Mouse (Mus musculus): ENCODE data around the gene Phkg1.
"Not testable (repeated sequence)": the region's sequence is repeated elsewhere in the genome, so short reads cannot be mapped to it uniquely, and the experiment has no call there.

Phkg1 gene

DNA sequence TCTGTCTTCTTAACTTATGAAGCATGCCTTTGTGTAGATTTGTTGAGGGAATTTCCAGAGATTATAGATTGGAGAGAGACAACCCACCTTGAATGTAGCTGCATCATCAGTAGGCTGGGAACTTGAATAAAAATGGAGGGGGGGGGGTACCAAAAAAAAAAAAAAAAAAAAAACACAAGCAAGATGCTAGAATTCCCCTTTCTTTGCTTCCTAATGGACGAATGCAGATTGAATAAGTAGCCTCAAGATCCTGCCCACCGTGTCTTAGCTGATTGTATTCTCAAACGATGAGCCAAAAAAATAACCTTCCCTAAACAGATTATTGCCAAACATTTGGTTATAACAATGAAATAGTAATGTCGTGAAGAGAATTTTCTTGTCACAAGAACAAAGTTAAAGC, 9.4 kb upstream of the Phkg1 start:
- no peak for DNase-seq (ENCODE audit: low spot score in 2 of 2)

- DNase-seq (ENCODE audit: low spot score in 2 of 2) = peak; percentile 86 to 88
Measured at GRCm38 (mm10) chr5:129895198-129896088, 2.9 kb downstream of the Phkg1 start, which contains the start of gene Zbed5. Zbed5 (plus strand) TSS chr5:129895723.

DNA sequence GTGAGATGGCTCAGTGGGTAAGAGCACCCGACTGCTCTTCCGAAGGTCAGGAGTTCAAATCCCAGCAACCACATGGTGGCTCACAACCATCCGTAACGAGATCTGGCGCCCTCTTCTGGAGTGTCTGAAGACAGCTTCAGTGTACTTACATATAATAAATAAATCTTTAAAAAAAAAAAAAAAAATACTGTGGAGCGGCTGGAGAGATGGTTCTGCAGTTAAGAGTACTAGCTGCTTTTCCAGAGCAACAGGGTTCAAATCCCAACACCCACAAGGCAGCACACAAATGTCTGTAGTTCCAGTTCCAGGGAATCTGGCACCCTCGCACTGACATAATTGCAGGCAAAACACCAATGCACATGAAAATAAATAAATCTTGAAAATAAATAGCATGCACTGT, 8.0 kb downstream of the Phkg1 start:
- not testable (repeated sequence) for DNase-seq (ENCODE audit: low spot score in 2 of 2)

DNA sequence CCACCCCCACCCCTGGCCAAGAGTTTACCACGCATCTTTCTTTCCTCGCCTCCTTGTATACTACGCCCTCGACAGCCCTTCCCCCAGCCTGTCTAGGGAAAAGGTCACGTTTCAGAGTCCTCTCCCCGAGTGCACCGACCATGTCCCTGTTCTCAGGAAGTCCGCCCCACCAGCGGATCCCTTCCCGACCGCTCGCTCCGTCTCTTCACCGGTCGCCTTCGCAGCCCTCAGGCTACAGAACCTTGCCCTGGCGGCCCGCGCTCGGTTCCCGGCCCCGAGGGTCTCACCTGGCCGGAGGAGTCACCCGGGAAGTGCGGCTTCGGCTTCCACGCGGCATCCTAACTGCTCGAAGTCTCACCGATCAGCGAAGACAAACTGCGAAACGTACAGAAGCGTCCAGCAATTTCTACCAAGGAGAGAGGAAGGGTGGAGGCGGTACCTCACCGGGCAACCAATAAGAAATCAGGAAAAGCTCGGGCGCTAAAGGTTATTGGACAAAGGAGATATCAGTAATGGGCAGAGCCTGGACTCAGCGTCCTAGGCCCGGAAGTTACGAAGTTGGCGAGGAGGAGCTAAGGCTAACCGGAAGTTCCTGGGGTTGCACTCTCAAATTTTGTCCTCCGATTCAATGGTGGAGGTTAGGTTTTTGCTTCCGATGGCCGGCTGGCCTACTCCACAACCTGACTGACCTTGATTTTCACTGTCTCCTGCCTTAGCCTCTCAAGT, 11.3 kb downstream of the Phkg1 start, which contains the start of gene Chchd2:
TSS of gene Chchd2 (minus strand) at position 560 of the 726 bp plus-strand sequence.
- DNase-seq (ENCODE audit: low spot score in 2 of 2) = peak; percentile 91 to 96

DNA sequence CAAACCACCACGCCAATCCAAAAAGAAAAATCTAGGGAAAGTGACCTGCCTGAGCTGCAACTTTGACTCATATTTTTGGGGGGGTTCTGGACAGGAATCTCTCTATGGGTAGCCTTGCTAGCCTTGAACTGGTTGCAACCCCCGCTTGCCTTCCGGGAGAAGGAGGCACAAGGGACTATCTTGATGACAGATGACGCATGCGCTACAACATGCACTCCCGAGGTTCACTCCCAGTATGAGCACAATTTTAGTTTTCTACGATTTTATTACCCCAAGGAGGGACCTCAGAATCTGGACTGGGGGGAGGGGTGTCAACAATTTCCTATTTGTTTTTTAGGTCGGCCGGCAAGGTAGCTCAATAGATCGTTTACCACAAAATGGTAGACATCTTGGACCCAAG, 12.1 kb downstream of the Phkg1 start:
- DNase-seq (ENCODE audit: low spot score in 2 of 2) = no peak

DNA sequence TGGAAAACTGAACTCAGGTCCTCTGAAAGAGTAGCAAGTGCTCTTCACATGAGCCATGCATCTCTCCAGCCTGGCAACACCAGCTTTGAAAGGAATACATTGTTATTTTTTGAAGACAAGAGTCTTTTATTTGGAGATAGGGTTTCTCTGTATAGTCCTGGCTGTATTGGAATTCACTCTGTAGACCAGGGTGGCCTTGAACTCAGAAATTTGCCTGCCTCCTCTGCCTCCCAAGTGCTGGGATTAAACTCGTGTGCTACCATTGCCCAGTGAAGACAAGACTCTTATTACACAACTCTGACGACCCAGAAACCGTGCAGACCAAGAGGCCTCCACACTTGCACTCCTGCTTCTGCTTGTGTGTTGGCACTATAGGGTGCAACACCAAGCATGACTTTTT, 18.5 kb downstream of the Phkg1 start:
- no peak for DNase-seq (ENCODE audit: low spot score in 2 of 2)

GRCm38 (mm10) chr5:129878946-129879345, 19.4 kb downstream of the Phkg1 start:
- peak in 1 of 2 experiments; percentile 24 for DNase-seq (ENCODE audit: low spot score in 2 of 2)

GRCm38 (mm10) chr5:129877731-129878455, 20.5 kb downstream of the Phkg1 start:
- peak in 1 of 2 experiments; percentile 23 for DNase-seq (ENCODE audit: low spot score in 2 of 2)

DNA sequence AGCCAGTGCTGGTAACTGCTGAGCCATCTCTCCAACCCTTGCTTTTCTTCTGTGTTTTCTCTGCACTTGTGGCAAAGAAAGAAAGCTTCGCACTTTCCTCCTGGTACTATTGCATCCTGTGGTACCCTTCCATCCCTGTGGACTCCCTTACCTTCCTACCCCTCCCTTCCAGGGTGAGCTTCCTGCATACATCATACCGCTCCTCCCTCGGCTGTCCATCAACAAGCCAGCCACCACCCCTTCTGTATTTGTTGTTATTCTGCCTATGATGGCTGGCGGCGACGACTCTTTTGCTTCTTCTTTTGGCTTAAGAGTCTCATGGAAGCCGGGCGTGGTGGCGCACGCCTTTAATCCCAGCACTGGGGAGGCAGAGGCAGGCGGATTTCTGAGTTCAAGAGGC, 23.3 kb downstream of the Phkg1 start:
- DNase-seq (ENCODE audit: low spot score in 2 of 2) = no peak

DNA sequence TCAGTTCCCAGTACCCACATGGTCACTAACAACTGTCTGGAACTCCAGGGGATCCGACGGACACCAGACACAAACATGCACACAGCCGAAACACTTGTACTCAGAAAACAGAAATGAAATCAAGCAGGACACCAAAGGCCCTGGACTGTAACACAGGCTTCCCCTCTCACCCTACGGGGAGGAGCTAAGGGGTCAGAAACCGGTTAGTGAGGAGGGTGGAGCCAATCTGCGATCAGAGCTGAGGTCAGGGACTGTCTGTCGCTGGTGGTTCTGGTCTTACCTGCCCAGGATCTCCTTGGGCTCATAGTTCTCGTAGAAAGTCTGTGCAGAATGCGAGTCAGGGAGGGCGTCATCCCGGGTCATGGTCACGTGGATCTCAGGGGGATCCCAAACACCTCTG, 24.4 kb downstream of the Phkg1 start:
- DNase-seq (ENCODE audit: low spot score in 2 of 2) = no peak

DNA sequence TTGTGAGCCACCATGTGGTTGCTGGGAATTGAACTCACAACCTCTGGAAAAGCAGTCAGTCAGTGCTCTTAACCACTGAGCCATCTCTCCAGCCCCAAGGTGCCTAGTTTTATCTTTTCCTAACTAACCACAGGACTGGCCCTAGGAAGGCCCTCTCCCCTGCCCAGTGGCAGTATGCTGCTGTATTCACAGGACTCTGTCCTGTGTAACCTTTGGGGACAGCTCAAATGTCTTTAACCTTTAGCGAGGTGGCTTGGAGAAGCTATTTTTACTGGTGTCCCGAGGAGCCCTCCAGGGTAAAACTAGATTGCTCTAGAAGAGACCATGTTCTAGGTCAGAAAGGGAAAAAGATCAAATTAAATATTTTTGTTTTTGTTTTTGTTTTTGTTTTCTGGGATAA, 27.1 kb downstream of the Phkg1 start:
- DNase-seq (ENCODE audit: low spot score in 2 of 2) = no peak

DNA sequence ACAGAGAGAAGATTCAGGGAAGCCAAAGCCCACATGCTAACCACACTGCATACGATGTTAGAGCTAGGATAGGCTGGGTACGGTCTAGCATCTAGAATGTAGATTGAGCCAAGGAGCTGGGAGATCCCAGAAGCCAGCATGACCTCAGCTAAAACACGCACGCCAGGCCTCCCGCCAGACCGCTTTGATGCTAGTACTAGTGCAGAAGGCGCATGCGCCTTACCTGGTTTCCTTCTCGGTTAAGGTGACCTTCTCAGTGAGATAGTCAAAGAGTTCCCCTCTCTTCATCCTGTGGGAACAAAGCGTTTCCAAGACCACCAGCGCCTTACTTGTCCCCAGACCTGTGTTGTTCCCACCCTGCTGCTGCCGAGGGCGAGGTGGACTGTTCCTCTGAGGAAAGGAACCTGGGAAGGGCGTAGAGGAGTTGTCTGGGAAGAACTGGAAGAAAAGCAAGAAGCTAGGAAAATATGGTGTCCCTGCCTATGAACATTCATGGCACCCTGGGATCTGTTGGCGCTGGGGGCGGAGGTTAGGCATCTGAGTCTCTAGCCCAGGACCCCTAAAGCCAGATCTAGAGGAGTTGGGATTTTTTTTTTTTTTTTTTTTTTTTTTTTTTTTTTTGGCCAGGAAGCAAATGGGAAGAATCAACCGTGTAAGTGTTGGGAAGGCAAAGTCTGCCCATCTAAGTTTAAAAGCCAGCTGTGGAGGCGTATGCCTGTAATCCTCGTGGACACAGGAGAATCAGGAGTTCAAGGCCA, 28.9 kb downstream of the Phkg1 start:
- no peak for DNase-seq (ENCODE audit: low spot score in 2 of 2)

- no peak for DNase-seq (ENCODE audit: low spot score in 2 of 2)
Measured at GRCm38 (mm10) chr5:129865841-129866240, 32.5 kb downstream of the Phkg1 start.

- peak; percentile 26 to 32 for DNase-seq (ENCODE audit: low spot score in 2 of 2)
Measured at GRCm38 (mm10) chr5:129864467-129864866, 33.9 kb downstream of the Phkg1 start.

DNA sequence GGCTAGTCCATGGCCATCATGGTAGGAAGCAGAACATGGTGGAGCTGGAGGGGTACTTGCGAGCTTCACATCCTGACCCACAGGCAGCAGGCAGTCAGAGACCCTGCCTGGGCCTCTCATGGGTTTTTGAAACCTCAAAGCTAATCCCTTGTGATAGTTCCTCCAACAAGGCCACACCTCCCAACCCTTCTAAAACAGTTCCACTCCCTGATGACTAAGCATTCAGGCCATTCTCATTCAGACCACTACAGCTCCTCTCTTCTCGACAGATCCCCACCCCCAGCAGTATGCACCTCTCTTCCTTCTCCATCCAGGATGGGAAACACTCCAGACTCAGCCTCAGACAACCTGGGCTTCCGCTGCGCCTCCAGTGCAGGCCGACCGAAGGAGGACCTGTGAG, 36.0 kb downstream of the Phkg1 start:
- DNase-seq (ENCODE audit: low spot score in 2 of 2) = no peak

DNA sequence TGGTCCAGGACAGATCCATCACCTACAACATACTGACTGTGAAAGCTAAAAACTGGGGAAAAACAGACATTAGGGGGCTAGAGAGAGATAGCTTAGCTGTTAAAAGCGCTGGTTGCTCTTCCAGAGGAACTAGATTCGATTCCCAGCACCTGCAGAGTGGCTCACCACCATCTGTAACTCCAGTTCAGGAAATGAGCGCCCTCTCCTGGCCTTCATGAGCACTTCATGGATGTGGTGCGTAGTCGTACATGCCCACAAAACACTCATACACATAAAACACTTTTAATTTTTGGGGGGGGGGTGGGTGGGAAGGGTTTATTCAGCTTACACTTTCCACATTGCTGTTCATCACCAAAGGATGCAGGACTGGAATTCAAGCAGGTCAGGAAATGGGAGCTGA, 41.9 kb downstream of the Phkg1 start:
- no peak for DNase-seq (ENCODE audit: low spot score in 2 of 2)

DNA sequence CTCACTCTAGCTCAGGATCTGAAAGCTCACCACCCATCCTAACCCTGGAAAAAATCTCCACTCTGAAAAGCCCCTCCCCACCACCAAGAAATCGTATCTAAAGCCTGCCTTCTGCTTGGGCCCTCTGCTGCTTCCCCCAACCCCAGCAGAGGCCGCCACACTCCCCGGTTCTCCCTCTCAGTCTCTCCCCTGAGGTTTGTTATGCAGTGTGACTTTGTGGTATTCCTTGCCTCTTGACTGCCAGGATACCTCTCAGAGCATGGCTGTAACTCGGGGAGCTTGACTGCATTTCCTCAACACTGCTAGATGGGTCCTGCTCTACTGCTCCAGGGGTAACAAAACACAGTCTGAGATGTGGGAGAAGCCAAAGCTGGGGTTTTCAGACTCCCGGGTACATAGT, 43.2 kb downstream of the Phkg1 start:
- no peak for DNase-seq (ENCODE audit: low spot score in 2 of 2)

DNA sequence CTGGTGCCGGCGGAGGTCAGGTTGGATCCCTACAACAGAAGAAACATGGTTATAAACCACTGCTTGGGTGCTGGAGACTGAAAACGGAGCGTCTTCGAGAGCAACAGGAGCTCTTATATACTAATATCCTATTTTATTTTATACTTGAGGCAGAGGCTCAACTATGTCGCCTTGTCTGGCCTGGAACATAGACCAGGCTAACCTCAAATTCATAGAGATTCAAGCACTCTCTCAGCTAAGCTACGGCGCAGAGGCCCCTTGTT, 50.9 kb downstream of the Phkg1 start:
- no peak for DNase-seq (ENCODE audit: low spot score in 2 of 2)

GRCm38 (mm10) chr5:129846752-129847557, 51.4 kb downstream of the Phkg1 start, which contains the start of gene Sumf2:
Sumf2 (plus strand) TSS chr5:129846986.
- peak; percentile 92 to 93 for DNase-seq (ENCODE audit: low spot score in 2 of 2)

- DNase-seq (ENCODE audit: low spot score in 2 of 2) = no peak
Measured at GRCm38 (mm10) chr5:129844848-129845247, 53.5 kb downstream of the Phkg1 start.

Measured in right cerebral cortex, postnatal 36 days (tissue).